Mouse (Mus musculus) embryo, embryonic 10.5 days (tissue): ENCODE measurements at regions not wholly inside any gene's neighbourhood (a gene's known extent, or its start where the extent isn't known, plus 50 kb on each side); places are given as distances from the start of the nearest gene placed in this dataset.

Experiments
- DNase-seq: peaks from one replicate; pipeline ENCODE4 v3.0.0-alpha.2; 2015; ENCODE audit warnings: low spot score

DNA sequence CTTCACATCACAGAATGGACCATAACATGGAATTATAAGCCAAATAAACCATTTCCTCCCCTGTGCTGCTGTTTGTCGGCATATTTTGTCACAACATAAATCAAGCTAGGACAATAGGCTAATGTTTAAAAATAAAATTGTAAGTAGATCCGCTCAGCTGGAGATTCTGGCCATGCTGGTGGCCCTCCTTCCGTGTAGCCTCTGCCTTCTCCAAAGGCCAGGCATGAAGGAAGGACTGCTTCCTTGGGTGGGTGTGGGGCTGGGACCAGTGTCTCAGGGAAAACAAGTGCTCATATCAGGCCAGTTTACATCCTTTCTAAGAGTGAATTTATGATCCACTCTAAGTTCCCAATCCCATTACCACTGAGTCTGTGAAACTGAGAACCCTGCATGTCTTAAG lies 206.3 kb upstream of the Ppp2r2d start:
- no peak for DNase-seq

GRCm38 (mm10) chr7:138626061-138626460 lies 219.8 kb upstream of the Ppp2r2d start:
- DNase-seq, result no peak

- no peak for DNase-seq
Observed at GRCm38 (mm10) chr7:138620896-138621655, 223.5 kb upstream of the Tcerg1l start.

DNA sequence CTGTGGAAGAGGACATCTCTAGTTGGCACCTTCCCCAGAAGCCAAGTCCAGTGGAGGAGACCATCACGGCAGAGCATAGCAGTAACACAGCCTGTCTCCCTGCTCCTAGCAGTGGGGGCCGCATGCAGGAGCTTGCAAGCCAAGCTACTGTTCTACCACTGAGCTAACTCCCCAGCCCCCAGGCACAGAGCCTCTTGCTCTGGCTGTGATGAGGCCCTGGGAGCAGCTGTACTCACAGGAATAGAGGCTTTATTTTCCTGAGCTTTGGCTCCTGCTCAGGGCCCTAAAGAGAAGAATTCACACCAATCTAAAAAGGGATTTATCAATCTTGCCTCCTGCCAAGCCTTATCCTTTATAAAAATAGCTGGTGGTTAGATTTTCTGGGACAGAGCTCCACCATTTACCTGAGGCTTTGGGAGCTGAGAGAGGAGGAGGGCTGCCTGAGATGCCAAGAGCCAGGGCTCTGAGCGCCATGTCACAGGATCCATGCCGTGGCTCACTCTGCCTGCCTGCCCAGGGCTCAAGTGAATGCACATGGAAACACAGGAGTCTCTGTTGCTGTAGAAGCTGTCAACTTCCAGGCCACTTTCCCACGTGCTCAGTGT lies 222.7 kb upstream of the Tcerg1l start:
- no peak for DNase-seq

- DNase-seq, result no peak
Observed at GRCm38 (mm10) chr7:138616468-138616867, 218.9 kb upstream of the Tcerg1l start.

GRCm38 (mm10) chr7:138609605-138610004 lies 212.1 kb upstream of the Tcerg1l start:
- DNase-seq, result no peak

GRCm38 (mm10) chr7:138609124-138609523 lies 211.6 kb upstream of the Tcerg1l start:
- no peak for DNase-seq

DNA sequence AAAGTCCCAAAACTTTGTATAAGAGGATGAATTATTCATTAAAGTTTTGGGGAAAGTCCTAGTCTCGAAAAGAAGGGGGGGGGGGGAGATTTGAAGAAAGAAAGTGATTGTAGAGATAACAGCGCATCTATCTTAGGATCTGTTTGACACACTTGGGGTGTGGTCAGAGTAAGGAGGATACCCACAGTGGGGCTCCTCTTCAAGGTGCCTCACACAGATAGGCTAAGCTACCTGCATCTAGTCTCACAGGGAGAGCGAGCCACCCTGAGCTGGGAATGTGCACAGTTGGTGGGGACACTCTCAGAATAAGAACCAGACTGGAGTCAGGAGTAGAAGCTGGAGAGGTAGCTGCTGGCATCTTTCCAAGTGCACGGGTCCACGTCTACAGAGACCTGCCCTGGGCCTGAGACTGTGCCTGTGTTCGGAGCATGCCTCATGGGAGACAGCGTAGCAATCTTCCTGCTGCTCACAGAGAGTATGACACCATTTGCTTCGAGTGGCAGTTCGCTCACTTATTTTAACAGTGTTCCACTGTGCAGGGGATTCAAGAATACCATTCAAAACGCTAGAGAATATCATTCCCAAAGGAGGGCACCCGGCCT lies 208.9 kb upstream of the Tcerg1l start:
- no peak for DNase-seq

DNA sequence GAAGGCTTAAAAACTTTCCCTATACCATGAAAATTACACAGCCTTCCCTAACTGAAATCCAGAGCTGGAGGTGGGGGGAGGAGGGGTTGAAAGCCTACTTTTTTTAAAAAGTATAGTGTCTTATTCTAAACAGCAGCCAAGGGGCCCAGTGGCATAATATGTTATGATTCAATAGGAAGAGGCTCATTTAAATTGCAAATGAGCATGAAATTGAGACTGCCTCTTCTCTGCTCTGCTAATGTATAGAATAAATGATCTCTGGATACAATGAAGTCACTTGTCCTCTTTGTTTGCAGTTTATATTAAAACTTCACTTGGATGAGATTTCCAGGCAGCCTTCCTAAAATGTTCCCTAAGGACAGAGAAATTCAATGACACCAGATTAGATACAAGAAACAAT lies 208.4 kb upstream of the Tcerg1l start:
- DNase-seq, result peak; percentile 14

GRCm38 (mm10) chr7:138601749-138602148 lies 204.2 kb upstream of the Tcerg1l start:
- no peak for DNase-seq

- no peak for DNase-seq
Observed at GRCm38 (mm10) chr7:138593344-138593743, 195.8 kb upstream of the Tcerg1l start.

- DNase-seq, result no peak
Observed at GRCm38 (mm10) chr7:138567352-138567751, 169.8 kb upstream of the Tcerg1l start.

DNA sequence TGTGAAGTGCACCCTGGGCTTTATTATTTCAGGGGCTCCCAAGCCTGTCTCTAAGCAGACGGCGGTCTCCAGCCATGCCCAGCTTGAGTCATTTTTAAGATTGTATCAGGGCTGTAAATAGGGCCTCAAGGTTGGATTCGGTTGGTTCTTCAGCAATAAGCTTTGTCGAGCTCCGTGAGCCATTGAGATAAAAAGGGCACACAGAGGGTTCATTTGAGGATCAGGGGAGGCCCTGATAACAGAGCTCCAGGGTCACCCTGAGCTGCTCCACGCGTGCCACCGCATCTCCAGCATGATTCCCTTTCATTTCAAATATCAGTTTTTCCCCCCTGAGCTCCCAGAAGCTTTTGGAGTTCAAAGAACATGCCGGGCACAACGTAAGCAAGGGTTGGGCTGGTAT lies 154.1 kb upstream of the Tcerg1l start:
- no peak for DNase-seq

DNA sequence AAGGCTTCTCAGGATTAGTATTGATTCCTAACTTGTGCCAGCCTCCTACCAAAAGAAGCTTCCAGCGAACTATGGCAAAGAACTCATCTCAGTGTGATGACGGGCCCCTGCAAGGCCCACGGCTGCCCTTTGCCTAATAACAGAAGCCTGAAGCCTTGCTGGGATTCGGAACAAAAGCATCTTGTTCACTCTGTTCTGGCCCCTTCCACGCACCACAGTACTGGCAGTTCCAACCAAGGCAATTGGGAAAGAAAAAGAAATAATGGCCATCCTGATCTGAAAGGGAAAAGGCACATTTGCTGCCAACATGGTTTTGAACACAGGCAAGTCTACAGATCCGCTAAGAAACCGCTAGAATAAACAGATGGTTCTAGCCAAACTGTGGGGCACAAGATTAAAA lies 150.4 kb upstream of the Tcerg1l start:
- no peak for DNase-seq

- no peak for DNase-seq
Observed at GRCm38 (mm10) chr7:138538048-138538831, 140.7 kb upstream of the Tcerg1l start.

DNA sequence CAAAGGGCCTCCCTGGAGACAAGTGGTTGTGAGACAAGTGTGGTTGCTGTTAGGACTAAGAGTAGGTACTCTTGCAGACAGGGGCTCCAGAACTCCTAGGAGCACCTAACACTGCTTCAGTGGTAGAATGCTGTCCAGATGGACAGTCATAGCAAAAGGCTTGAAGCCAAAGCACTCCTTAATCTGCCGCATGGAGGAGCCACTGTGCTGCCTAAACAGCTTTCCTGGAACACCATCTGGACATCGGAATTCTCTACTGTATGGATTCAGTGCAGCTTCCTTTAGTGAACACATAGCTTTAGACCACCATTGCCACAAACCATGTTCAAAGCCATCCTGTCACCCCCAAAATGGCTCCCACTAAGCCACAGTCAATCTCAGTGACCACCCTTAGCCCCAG lies 128.6 kb upstream of the Tcerg1l start:
- DNase-seq, result no peak

- DNase-seq, result no peak
Observed at GRCm38 (mm10) chr7:138524936-138525335, 127.4 kb upstream of the Tcerg1l start.

GRCm38 (mm10) chr7:138514171-138514570 lies 116.6 kb upstream of the Tcerg1l start:
- no peak for DNase-seq

DNA sequence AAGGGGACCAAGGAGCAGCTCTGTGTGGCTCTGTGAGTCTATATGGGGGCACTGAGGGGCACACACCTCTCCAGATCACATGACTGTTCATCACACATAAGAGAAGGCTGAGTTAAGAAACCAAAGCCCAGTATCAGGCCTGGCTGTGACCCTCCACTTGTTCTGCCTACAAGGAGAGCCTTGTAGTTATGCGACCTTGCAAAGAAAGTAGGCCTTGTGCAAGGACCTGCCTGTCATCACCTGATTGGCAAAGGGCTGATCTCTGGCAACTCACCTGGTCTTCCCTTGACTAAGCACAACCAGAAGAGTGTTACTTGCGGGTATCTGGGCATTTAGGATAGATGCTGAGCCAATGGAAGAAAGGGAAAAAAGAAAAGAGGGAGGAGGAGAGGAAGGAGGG lies 107.7 kb upstream of the Tcerg1l start:
- DNase-seq, result no peak

DNA sequence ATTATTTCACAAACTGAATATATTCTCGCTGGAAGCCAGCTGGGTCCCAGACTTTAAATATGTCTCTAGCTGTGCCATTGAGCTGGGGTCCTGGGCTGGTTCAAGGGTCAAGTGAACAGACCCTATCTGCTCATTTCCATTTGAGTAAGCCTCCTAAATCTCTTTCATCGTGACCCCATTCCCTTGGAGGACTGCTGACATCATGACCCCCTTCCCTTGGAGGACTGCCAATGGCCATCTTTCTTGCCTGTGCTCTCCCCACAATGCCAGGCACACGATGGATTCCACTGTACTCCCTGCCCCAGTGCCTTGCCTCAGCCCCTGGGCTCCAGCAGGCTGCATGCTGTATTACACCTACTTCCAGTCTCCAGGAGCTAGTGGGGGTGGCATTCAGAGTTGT lies 106.5 kb upstream of the Tcerg1l start:
- DNase-seq, result peak; percentile 40

- DNase-seq, result peak; percentile 48
Observed at GRCm38 (mm10) chr7:138503016-138503415, 105.5 kb upstream of the Tcerg1l start.

GRCm38 (mm10) chr7:138501347-138502014 lies 104.0 kb upstream of the Tcerg1l start:
- no peak for DNase-seq
